Mouse (Mus musculus) left cerebral cortex, postnatal 14 days (tissue): ENCODE measurements at regions not wholly inside any gene's neighbourhood (a gene's known extent, or its start where the extent isn't known, plus 50 kb on each side); places are given as distances from the start of the nearest gene placed in this dataset.
A peak's percentile ranks its signal among the peaks of the same experiment; 100 is the strongest.

ENCODE experiments used
- DNase-seq, 2 experiments: peaks; one replicate each; pipeline ENCODE4 v3.0.0; 2021 to 2022; ENCODE audit warnings: low spot score in 2 of 2, mixed read lengths in 1 of 2
- intact Hi-C: fragments of 180-260 bp; cut with DNase I; formaldehyde crosslinking; loops from one replicate; pipeline ENCODE4 v1.15.1; 2025

DNA sequence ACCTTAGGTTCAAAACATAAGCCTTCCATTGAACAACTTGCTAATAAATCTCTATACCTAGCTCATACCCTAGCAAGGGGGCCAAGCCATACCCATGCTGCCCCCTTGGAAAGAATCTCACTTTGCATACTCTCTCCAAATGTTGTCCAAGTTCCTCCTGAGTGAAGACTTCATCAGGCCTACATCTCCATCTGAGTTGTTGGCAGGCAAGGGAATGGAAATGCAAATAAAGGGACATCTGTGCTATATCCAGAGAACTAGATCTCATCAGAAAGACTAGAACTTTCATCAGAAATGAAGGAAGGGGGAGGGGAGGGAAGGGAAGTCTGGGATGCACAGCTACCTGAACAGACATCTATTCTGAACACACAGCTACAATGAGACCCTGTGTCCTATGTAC lies 611.4 kb upstream of the Arid1b start:
- DNase-seq, result peak; percentile 9 to 20
- intact Hi-C loops, result loop anchor here (2.0 to 5.0 kb wide), 2 partner anchors 85 to 524 kb away; no protein-coding TSS in a partner anchor

DNA sequence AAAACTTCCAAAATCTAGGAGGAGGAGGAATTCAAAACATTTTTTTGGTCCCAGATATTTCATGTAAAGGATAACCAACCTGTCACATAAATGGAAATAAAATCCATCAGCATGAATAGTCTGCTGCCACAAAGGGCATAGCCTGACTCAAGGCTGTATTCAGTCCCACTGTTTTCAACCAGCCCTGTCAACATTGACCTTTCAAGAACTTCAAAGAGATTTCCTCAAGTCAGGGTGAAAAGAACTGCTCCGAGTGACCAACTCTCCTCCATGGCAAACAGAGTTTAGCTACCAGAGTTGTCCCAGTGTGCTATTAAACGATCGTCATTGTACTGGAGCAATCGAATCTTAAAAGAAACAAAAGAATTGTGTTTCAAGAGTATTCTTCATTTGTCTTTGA lies 606.5 kb upstream of the Arid1b start:
- no peak for DNase-seq
- intact Hi-C loops, result no loop called here

DNA sequence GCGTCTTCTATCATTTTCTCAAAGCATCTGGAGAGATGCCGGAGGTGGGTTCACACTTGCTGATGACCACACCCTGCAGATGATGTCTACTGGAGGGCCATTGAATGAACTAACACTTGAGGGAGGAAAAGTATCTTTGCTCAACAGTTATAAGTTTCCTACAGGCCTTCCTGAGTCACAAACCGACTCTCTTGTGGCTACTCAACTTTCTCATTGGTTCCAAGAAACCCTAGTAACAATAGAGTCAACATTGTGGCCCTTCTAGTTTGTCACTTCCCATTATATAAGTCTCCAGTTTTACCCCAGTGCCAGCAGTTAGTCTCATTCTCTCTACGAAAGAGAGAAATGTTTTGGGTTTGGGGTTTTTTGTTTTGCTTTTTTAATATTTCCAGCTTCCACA lies 604.1 kb upstream of the Arid1b start:
- DNase-seq, result no peak
- intact Hi-C loops, result no loop called here

DNA sequence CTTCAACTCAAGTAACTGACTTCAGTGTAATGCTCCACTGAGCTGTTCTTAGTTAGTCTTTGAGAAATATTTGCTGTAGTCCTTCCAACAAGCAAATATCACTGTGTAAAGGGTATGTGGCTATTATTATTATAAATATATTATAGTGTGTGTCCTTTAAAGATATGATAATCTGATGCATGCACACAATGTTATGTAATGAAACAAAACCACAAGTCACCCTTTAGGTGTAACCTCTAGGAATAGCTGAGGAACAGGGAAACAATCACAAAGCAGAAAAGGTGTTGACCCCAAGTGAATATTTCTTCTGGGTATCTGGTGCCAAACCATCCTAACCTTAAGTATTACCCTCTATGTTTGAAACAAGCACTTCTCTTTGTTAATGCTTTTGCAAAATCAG lies 603.6 kb upstream of the Arid1b start:
- intact Hi-C loops, result no loop called here
- DNase-seq, result no peak

GRCm38 (mm10) chr17:4391210-4391609 lies 602.9 kb upstream of the Arid1b start:
- DNase-seq, result no peak
- intact Hi-C loops, result no loop called here

GRCm38 (mm10) chr17:4396119-4396518 lies 598.0 kb upstream of the Arid1b start:
- intact Hi-C loops, result no loop called here

GRCm38 (mm10) chr17:4417686-4418085 lies 576.4 kb upstream of the Arid1b start:
- intact Hi-C loops, result no loop called here
- no peak for DNase-seq

More at GRCm38 (mm10) chr17:4396119-4396518, 598.0 kb upstream of the Arid1b start:
- no peak for DNase-seq

DNA sequence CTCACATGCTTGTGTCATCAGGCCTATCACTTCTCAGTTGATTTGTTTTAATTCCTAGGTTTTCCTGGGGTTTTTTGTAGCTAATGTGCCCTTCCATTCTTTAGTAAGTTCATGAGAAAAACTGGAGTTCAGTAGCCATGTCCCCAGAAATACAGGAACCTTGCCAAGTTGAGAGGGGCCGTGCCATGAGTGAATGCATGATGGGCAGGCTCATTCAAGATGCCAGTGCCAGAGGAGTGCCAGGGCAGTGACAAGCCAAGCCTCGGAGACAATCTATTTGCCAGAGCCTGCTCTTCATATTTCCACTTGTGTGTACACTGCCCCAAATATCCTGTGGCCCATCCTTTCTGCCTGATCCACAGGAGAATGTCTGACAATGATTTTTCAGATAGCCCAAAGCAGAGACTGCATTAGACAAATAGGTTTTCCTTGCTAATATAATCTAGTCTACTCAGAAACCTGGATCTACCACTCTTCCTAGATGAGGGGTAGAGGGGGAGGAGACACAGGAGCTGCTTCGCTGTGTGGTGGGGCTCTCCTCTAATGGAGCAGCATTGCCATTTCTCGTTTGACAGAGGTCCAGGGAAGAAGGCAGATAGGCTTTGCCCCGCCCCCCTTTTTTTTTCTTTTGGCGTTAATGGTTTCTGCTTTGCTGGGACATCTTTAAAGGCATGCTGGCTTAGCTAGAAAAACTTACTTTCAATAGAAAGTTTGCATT lies 569.5 kb upstream of the Arid1b start:
- no peak for DNase-seq
- intact Hi-C loops, result no loop called here

GRCm38 (mm10) chr17:4425342-4425741 lies 568.8 kb upstream of the Arid1b start:
- no peak for DNase-seq
- intact Hi-C loops, result no loop called here

GRCm38 (mm10) chr17:4429036-4429435 lies 565.1 kb upstream of the Arid1b start:
- no peak for DNase-seq

DNA sequence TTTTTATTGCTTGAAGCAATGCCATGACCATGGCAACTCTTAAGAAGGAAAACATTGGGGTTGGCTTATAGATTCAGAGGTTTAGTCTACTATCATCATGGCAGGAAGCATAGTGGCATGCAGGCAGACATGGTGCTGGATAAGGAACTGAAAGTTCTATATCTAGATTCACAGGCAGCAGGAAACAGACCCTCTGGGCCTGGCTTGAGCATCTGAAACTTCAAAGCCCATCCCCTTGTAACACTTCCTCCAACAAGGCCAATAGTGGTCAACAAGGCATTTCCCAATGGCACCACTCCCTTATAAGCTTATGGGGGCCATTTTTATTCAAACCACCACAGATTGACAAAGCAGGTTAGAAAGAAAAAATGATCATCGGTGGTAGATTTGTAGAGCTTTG lies 548.5 kb upstream of the Arid1b start:
- no peak for DNase-seq
- intact Hi-C loops, result no loop called here

More at GRCm38 (mm10) chr17:4429036-4429435, 565.1 kb upstream of the Arid1b start:
- intact Hi-C loops, result no loop called here

GRCm38 (mm10) chr17:4457491-4457890 lies 536.6 kb upstream of the Arid1b start:
- intact Hi-C loops, result no loop called here
- peak in 1 of 2 experiments; percentile 23 for DNase-seq

- DNase-seq, result no peak
- intact Hi-C loops, result no loop called here
These were observed 532.6 kb upstream of the Arid1b start for GRCm38 (mm10) chr17:4461541-4461940.

GRCm38 (mm10) chr17:4464286-4464880 lies 529.7 kb upstream of the Arid1b start:
- intact Hi-C loops, result no loop called here
- DNase-seq, result peak; percentile 12 to 29

DNA sequence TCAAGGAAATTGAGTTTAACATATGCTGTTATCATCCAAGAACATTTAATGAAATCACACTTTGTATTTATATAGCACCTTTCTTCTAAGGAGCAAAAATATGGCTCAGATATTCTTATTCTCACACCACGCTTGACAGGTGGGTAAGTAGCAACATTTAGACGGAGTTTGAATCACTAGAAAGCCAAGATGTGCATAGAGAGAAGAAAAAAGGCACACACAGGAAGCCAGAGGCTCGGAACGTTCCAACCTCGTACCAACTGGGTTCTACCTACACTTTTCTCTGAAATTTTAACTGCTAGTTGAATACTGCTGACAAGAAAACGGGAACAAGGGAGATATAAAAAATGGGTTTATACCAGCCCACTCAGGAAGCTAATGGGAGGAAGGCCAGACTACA lies 528.4 kb upstream of the Arid1b start:
- intact Hi-C loops, result loop anchor here (5.0 kb wide), 1 partner anchor 83 kb away; no protein-coding TSS in a partner anchor

GRCm38 (mm10) chr17:4472412-4472811 lies 521.7 kb upstream of the Arid1b start:
- intact Hi-C loops, result no loop called here
- DNase-seq, result no peak

More for the DNA sequence above, 528.4 kb upstream of the Arid1b start:
- peak; percentile 9 to 23 for DNase-seq

DNA sequence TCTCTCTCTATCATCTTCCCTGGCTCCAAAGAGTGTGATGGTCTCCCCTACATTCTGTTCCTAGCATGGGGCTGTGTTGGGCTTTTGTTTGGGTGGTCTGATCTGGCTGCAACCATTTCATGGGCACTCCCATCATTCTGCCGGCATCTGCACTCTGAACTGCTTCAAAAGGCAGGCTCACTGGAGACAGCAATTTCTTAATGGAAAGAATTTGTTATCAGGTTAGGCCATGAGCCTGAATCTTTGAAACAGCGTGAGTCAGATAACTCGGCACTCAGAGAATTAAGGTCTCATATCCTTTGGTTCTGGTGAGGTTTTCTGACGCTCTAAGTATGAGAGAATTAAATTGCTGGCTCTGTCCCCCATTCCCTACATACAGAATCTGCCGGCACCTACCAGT lies 519.8 kb upstream of the Arid1b start:
- DNase-seq, result no peak
- intact Hi-C loops, result no loop called here

DNA sequence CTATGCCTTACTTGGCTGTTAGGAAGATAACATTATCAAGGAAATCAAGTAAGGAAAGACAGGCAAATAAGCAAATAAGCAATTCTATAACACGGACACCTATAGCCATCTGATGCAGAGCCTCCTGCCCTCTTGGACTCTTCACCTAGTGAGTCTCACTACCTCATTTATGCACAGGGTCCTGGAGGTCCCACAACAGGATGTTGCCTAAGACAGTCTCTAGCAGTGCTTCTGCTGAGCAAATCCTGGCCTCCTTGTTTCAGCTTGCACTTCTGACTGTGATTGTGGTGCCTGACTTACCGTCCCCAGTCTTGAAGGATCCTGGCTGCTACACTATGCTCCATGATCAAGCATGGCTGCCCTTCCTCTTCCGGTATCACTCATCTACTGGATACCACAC lies 518.5 kb upstream of the Arid1b start:
- no peak for DNase-seq
- intact Hi-C loops, result no loop called here

DNA sequence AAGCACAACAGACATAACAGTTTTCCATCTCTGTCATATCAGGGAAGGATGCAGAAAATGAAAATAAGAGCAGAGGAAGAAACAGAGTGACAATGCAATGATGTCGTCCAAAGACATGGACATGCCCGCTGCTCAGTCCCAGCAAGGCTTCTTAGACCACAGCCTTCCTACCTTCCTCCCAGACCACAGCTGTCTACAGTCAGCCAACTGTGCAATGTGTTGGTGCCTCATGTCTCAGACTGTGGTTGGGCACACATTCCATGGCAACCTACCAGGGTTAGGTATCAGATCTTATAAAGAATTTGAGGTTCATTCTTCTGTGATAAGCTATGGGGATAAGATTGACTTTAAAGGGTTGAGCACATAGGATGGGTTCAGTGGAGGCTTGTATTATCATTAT lies 499.7 kb upstream of the Arid1b start:
- DNase-seq, result no peak
- intact Hi-C loops, result no loop called here

GRCm38 (mm10) chr17:4500504-4500903 lies 493.6 kb upstream of the Arid1b start:
- intact Hi-C loops, result no loop called here

DNA sequence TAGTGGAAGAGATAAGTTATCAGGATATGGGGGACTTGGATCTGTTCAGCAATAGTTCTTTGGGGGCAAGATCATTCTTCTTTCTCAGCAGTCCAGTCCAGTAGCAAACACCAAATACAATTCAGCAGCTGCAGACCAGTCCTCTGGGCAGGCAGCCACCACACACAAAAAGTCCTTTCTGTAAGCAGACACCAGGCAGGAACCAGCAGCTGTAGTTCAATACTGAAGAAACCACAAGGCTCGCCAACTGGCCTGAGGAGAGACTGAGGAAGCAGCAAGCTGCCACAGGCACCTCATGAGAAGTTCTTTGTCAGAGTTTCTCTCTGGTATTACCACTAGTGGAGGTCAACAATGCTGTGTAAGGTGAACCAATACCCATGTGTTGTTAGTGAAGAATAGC lies 493.1 kb upstream of the Arid1b start:
- peak in 1 of 2 experiments; percentile 14 for DNase-seq
- intact Hi-C loops, result no loop called here

More at GRCm38 (mm10) chr17:4500504-4500903, 493.6 kb upstream of the Arid1b start:
- no peak for DNase-seq
